Mouse (Mus musculus): ENCODE results near the gene Spag9. TPM values are rescaled to one million over a fixed set of nuclear protein-coding genes. Genes with fewer than 3 reads are reported as not detected.

Gene Spag9
- polyA plus RNA-seq, 1 experiment from 2014 or later: 86.6 TPM

- DNase-seq (ENCODE audit: low spot score): no peak
- Histone ChIP-seq H3K4me2 (ENCODE audit: low read depth) (no peak overlapping the region), H3K4me3 (ENCODE audit: low read depth, low read length) (no peak overlapping the region), H3K36me3 (ENCODE audit: control insufficient read depth, insufficient read depth, low read length) (no peaks in the 10 kb centered on the region), H3K9me3 (ENCODE audit: control insufficient read depth, low read length) (no peaks in the 10 kb centered on the region), H3K27me3 (ENCODE audit: control insufficient read depth, insufficient read depth, low read length) (no peaks in the 10 kb centered on the region), H3K4me1 (ENCODE audit: control insufficient read depth, insufficient read depth, low read length) (peaks cover 19% of the 10 kb centered on the region), H3K9ac (ENCODE audit: low read length) (no peak overlapping the region), H3K27ac (ENCODE audit: low read depth, low read length) (no peak overlapping the region)
- no peak for ATAC-seq (ENCODE audit: insufficient read depth, low FRiP score, low TSS enrichment)
- WGBS: 41% methylated on average over 7 of the region's 7 CpGs
Observed at GRCm38 (mm10) chr11:94136656-94137055, 140.8 kb downstream of the Spag9 start.

- 83% methylated on average over 14 of the region's 14 CpGs for WGBS
Observed at GRCm38 (mm10) chr11:94137326-94138061, 141.6 kb downstream of the Spag9 start.

GRCm38 (mm10) chr11:94138411-94139231 is 142.7 kb downstream of the Spag9 start:
- DNase-seq (ENCODE audit: low spot score) (no peak), ATAC-seq (ENCODE audit: insufficient read depth, low FRiP score, low TSS enrichment) (no peak)
- no peak overlapping the region for H3K9ac ChIP-seq (ENCODE audit: low read length)
- peaks cover 15% of the 10 kb centered on the region for H3K4me1 ChIP-seq (ENCODE audit: control insufficient read depth, insufficient read depth, low read length)
- H3K27me3 ChIP-seq (ENCODE audit: control insufficient read depth, insufficient read depth, low read length): no peaks in the 10 kb centered on the region
- H3K27ac ChIP-seq (ENCODE audit: low read depth, low read length): no peak overlapping the region
- H3K4me2 ChIP-seq (ENCODE audit: low read depth): no peak overlapping the region
- no peaks in the 10 kb centered on the region for H3K9me3 ChIP-seq (ENCODE audit: control insufficient read depth, low read length)
- H3K36me3 ChIP-seq (ENCODE audit: control insufficient read depth, insufficient read depth, low read length): no peaks in the 10 kb centered on the region
- 40% methylated on average over 24 of the region's 24 CpGs for WGBS
- no peak overlapping the region for H3K4me3 ChIP-seq (ENCODE audit: low read depth, low read length)

More at GRCm38 (mm10) chr11:94137326-94138061, 141.6 kb downstream of the Spag9 start:
- H3K4me3 ChIP-seq (ENCODE audit: low read depth, low read length): no peak overlapping the region
- no peaks in the 10 kb centered on the region for H3K9me3 ChIP-seq (ENCODE audit: control insufficient read depth, low read length)
- no peak for ATAC-seq (ENCODE audit: insufficient read depth, low FRiP score, low TSS enrichment)
- no peak overlapping the region for H3K9ac ChIP-seq (ENCODE audit: low read length)
- H3K36me3 ChIP-seq (ENCODE audit: control insufficient read depth, insufficient read depth, low read length): no peaks in the 10 kb centered on the region
- no peak overlapping the region for H3K4me2 ChIP-seq (ENCODE audit: low read depth)
- no peak for DNase-seq (ENCODE audit: low spot score)
- no peak overlapping the region for H3K27ac ChIP-seq (ENCODE audit: low read depth, low read length)
- peaks cover 19% of the 10 kb centered on the region for H3K4me1 ChIP-seq (ENCODE audit: control insufficient read depth, insufficient read depth, low read length)
- H3K27me3 ChIP-seq (ENCODE audit: control insufficient read depth, insufficient read depth, low read length): no peaks in the 10 kb centered on the region

GRCm38 (mm10) chr11:94139232-94139620 is 143.3 kb downstream of the Spag9 start:
- Histone ChIP-seq H3K9ac (ENCODE audit: low read length) (no peak overlapping the region), H3K4me3 (ENCODE audit: low read depth, low read length) (no peak overlapping the region), H3K9me3 (ENCODE audit: control insufficient read depth, low read length) (no peaks in the 10 kb centered on the region), H3K4me1 (ENCODE audit: control insufficient read depth, insufficient read depth, low read length) (peaks cover 11% of the 10 kb centered on the region), H3K36me3 (ENCODE audit: control insufficient read depth, insufficient read depth, low read length) (no peaks in the 10 kb centered on the region), H3K27me3 (ENCODE audit: control insufficient read depth, insufficient read depth, low read length) (no peaks in the 10 kb centered on the region), H3K27ac (ENCODE audit: low read depth, low read length) (no peak overlapping the region), H3K4me2 (ENCODE audit: low read depth) (no peak overlapping the region)
- 86% methylated on average over 5 of the region's 5 CpGs for WGBS
- DNase-seq (ENCODE audit: low spot score) (no peak), ATAC-seq (ENCODE audit: insufficient read depth, low FRiP score, low TSS enrichment) (no peak)

- DNase-seq (ENCODE audit: low spot score) (no peak), ATAC-seq (ENCODE audit: insufficient read depth, low FRiP score, low TSS enrichment) (no peak)
- Histone ChIP-seq H3K27me3 (ENCODE audit: control insufficient read depth, insufficient read depth, low read length) (no peaks in the 10 kb centered on the region), H3K9me3 (ENCODE audit: control insufficient read depth, low read length) (no peaks in the 10 kb centered on the region), H3K4me3 (ENCODE audit: low read depth, low read length) (no peak overlapping the region), H3K9ac (ENCODE audit: low read length) (no peak overlapping the region), H3K27ac (ENCODE audit: low read depth, low read length) (no peak overlapping the region), H3K36me3 (ENCODE audit: control insufficient read depth, insufficient read depth, low read length) (no peaks in the 10 kb centered on the region), H3K4me1 (ENCODE audit: control insufficient read depth, insufficient read depth, low read length) (peaks cover 8% of the 10 kb centered on the region; the same call in 1 of the 2 replicates), H3K4me2 (ENCODE audit: low read depth) (no peak overlapping the region)
- 59% methylated on average over 3 of the region's 3 CpGs for WGBS
Observed at GRCm38 (mm10) chr11:94140540-94140939, 144.6 kb downstream of the Spag9 start.

GRCm38 (mm10) chr11:94141564-94141963 is 145.7 kb downstream of the Spag9 start:
- no peak for DNase-seq (ENCODE audit: low spot score)
- H3K9ac ChIP-seq (ENCODE audit: low read length): no peak overlapping the region
- H3K9me3 ChIP-seq (ENCODE audit: control insufficient read depth, low read length): no peaks in the 10 kb centered on the region
- no peak overlapping the region for H3K27ac ChIP-seq (ENCODE audit: low read depth, low read length)
- H3K4me2 ChIP-seq (ENCODE audit: low read depth): no peak overlapping the region
- H3K27me3 ChIP-seq (ENCODE audit: control insufficient read depth, insufficient read depth, low read length): no peaks in the 10 kb centered on the region
- WGBS: 62% methylated on average over 3 of the region's 3 CpGs
- H3K4me3 ChIP-seq (ENCODE audit: low read depth, low read length): no peak overlapping the region
- H3K4me1 ChIP-seq (ENCODE audit: control insufficient read depth, insufficient read depth, low read length): peaks cover 8% of the 10 kb centered on the region; the same call in 1 of the 2 replicates
- H3K36me3 ChIP-seq (ENCODE audit: control insufficient read depth, insufficient read depth, low read length): no peaks in the 10 kb centered on the region
- no peak for ATAC-seq (ENCODE audit: insufficient read depth, low FRiP score, low TSS enrichment)

- Histone ChIP-seq H3K9ac (ENCODE audit: low read length) (no peak overlapping the region), H3K4me2 (ENCODE audit: low read depth) (no peak overlapping the region), H3K9me3 (ENCODE audit: control insufficient read depth, low read length) (no peaks in the 10 kb centered on the region), H3K36me3 (ENCODE audit: control insufficient read depth, insufficient read depth, low read length) (no peaks in the 10 kb centered on the region), H3K4me3 (ENCODE audit: low read depth, low read length) (no peak overlapping the region), H3K4me1 (ENCODE audit: control insufficient read depth, insufficient read depth, low read length) (peaks cover 6% of the 10 kb centered on the region; the same call in 1 of the 2 replicates), H3K27ac (ENCODE audit: low read depth, low read length) (no peak overlapping the region), H3K27me3 (ENCODE audit: control insufficient read depth, insufficient read depth, low read length) (no peaks in the 10 kb centered on the region)
- no peak for ATAC-seq (ENCODE audit: insufficient read depth, low FRiP score, low TSS enrichment)
- WGBS: 70% methylated on average over 2 of the region's 2 CpGs
- no peak for DNase-seq (ENCODE audit: low spot score)
Observed at GRCm38 (mm10) chr11:94143336-94143735, 147.4 kb downstream of the Spag9 start.

- WGBS: 82% methylated on average over 11 of the region's 11 CpGs
- no peaks in the 10 kb centered on the region for H3K9me3 ChIP-seq (ENCODE audit: control insufficient read depth, low read length)
- no peak for ATAC-seq (ENCODE audit: insufficient read depth, low FRiP score, low TSS enrichment)
Observed at GRCm38 (mm10) chr11:94144771-94145539, 149.1 kb downstream of the Spag9 start.

More at GRCm38 (mm10) chr11:94144771-94145539, 149.1 kb downstream of the Spag9 start:
- Histone ChIP-seq H3K4me2 (ENCODE audit: low read depth) (no peak overlapping the region), H3K27me3 (ENCODE audit: control insufficient read depth, insufficient read depth, low read length) (no peaks in the 10 kb centered on the region), H3K27ac (ENCODE audit: low read depth, low read length) (no peak overlapping the region), H3K4me1 (ENCODE audit: control insufficient read depth, insufficient read depth, low read length) (no peaks in the 10 kb centered on the region), H3K9ac (ENCODE audit: low read length) (no peak overlapping the region), H3K4me3 (ENCODE audit: low read depth, low read length) (no peak overlapping the region), H3K36me3 (ENCODE audit: control insufficient read depth, insufficient read depth, low read length) (no peaks in the 10 kb centered on the region)
- no peak for DNase-seq (ENCODE audit: low spot score)
